Mouse (Mus musculus) ES-Bruce4 (cell line): ENCODE measurements around the gene Dpm3.

Source experiments
- CTCF ChIP-seq: IDR thresholded peaks from one replicate; pipeline ENCODE4 v1.8.1; 2011; ENCODE audit warnings: low read depth, low read length
- POLR2A ChIP-seq: IDR thresholded peaks from one replicate; pipeline ENCODE4 v1.8.1; 2011; ENCODE audit warnings: low read length; ENCODE audit not compliant: insufficient read depth

- TF ChIP-seq CTCF: no peak
- TF ChIP-seq POLR2A: no peak
Observed at GRCm38 (mm10) chr3:89237682-89238081, 21.5 kb upstream of the Dpm3 start.
